11 mouse cellular contexts compared by ENCODE assay signal in the genomic region with DNA sequence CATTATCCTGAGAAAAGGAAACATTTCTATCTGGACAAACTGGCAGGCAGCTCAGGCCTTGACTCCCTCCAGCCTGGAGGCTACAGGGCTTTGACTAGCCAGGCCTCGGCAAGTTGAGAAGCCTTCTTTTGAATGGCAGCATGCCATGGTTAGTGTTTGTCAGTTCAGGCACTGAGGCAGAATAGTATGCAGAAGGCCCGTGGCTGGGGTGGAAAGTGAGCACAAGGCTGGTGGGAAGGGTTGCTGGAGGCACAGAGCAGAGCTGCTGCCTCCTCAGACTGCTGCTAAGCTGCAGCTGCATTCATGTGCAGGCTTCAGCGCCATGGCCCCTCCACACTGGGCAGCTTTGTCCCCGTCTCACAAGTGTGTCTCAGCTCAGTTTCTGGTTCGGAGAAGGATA.
DNase-seq lines count a peak whose midpoint lies in the region; ATAC-seq and TF ChIP-seq lines count a peak whose summit lies in the region.
"Had no signal": no experiment of that assay in that cellular context is flagged by ENCODE, and none has a peak within 500 bp of the region (broad histone marks: within the 10 kb centered on the region; RNA-seq: fewer than 3 reads in every experiment).

No protein-coding gene starts in this region.

- H3K27ac ChIP-seq in hindbrain, embryonic 12.5 days: peak overlapping the region; percentile 58; the same call in 1 of the 2 replicates
- H3K27ac ChIP-seq in hindbrain, embryonic 11.5 days (ENCODE audit: low read depth, low read length): no peak overlapping the region
- no peak overlapping the region for H3K27ac ChIP-seq in hindbrain, postnatal 0 days
- H3K27ac ChIP-seq in thymus, adult 2 months (ENCODE audit: control insufficient read depth, insufficient read depth, low read length): no peak overlapping the region
- H3K27ac ChIP-seq: stomach, postnatal 0 days had no signal

- no peak for TF ChIP-seq POLR2A in thymus, adult 2 months (IDR thresholded peaks at IDR 0.05; ENCODE audit: control insufficient read depth, extremely low read depth, insufficient read depth, low read length, poor library complexity)

- WGBS in hindbrain, embryonic 12.5 days: 34% methylated on average over 5 of the region's 5 CpGs
- 33% methylated on average over 5 of the region's 5 CpGs for WGBS in hindbrain, embryonic 11.5 days
- 39% methylated on average over 5 of the region's 5 CpGs for WGBS in hindbrain, postnatal 0 days
- 90% methylated on average over 5 of the region's 5 CpGs for WGBS in thymus, adult 2 months

- H3K9me3 ChIP-seq in hindbrain, embryonic 12.5 days (replicated peaks): no peaks in the 10 kb centered on the region
- no peaks in the 10 kb centered on the region for H3K9me3 ChIP-seq in hindbrain, embryonic 11.5 days (ENCODE audit: control insufficient read depth, low read length)
- no peaks in the 10 kb centered on the region for H3K9me3 ChIP-seq in hindbrain, postnatal 0 days (ENCODE audit: low read length)

- H3K9ac ChIP-seq in hindbrain, embryonic 12.5 days: no peak overlapping the region
- H3K9ac ChIP-seq in hindbrain, embryonic 11.5 days (ENCODE audit: low read depth, low read length): no peak overlapping the region
- H3K9ac ChIP-seq in hindbrain, postnatal 0 days (replicated peaks; ENCODE audit: low read length): no peak overlapping the region

- peaks cover 11% of the 10 kb centered on the region for H3K4me1 ChIP-seq in hindbrain, embryonic 12.5 days
- no peaks in the 10 kb centered on the region for H3K4me1 ChIP-seq in hindbrain, embryonic 11.5 days (replicated peaks; ENCODE audit: control insufficient read depth, insufficient read depth, low read length)
- H3K4me1 ChIP-seq in hindbrain, postnatal 0 days (ENCODE audit: insufficient read depth, low read length): no peaks in the 10 kb centered on the region
- H3K4me1 ChIP-seq in thymus, adult 2 months (replicated peaks; ENCODE audit: control insufficient read depth, insufficient read depth, low read length): no peaks in the 10 kb centered on the region

- no peak overlapping the region for H3K4me3 ChIP-seq in hindbrain, embryonic 12.5 days
- no peak overlapping the region for H3K4me3 ChIP-seq in hindbrain, embryonic 11.5 days (ENCODE audit: low read depth, low read length)
- H3K4me3 ChIP-seq in hindbrain, postnatal 0 days (ENCODE audit: low read length): no peak overlapping the region
- no peak overlapping the region for H3K4me3 ChIP-seq in thymus, adult 2 months (ENCODE audit: control insufficient read depth, insufficient read depth, low read length)
- H3K4me3 ChIP-seq: myocyte had no signal

- DNase-seq in hindbrain, embryonic 11.5 days (ENCODE audit: low spot score): no peak
- DNase-seq in brain, adult 2 months (ENCODE audit: low read depth, low spot score): peak; percentile 12
- peak; percentile 57 for DNase-seq in hindbrain, postnatal 0 days (ENCODE audit: low spot score)
- peak; percentile 34 to 49 for DNase-seq in layer of hippocampus, postnatal 36 days
- no peak for DNase-seq in spleen, postnatal 10 days (ENCODE audit: low spot score in 2 of 2)
- no peak for DNase-seq in urinary bladder, postnatal 25 days (ENCODE audit: low spot score)
- no peak for DNase-seq in thymus, adult 2 months

- no peaks in the 10 kb centered on the region for H3K36me3 ChIP-seq in hindbrain, embryonic 12.5 days
- no peaks in the 10 kb centered on the region for H3K36me3 ChIP-seq in hindbrain, embryonic 11.5 days (ENCODE audit: control insufficient read depth, insufficient read depth, low read length)
- H3K36me3 ChIP-seq in hindbrain, postnatal 0 days (ENCODE audit: insufficient read depth, low read length): no peaks in the 10 kb centered on the region
- H3K36me3 ChIP-seq in thymus, adult 2 months (ENCODE audit: control insufficient read depth, insufficient read depth, low read length): no peaks in the 10 kb centered on the region

- no peak overlapping the region for H3K4me2 ChIP-seq in hindbrain, embryonic 12.5 days (replicated peaks)
- no peak overlapping the region for H3K4me2 ChIP-seq in hindbrain, embryonic 11.5 days (replicated peaks; ENCODE audit: low read depth, low read length)
- no peak overlapping the region for H3K4me2 ChIP-seq in hindbrain, postnatal 0 days (ENCODE audit: low read depth, low read length)

- H3K27me3 ChIP-seq in hindbrain, embryonic 12.5 days: no peaks in the 10 kb centered on the region
- H3K27me3 ChIP-seq in hindbrain, embryonic 11.5 days (ENCODE audit: control insufficient read depth, insufficient read depth, low read length): no peaks in the 10 kb centered on the region
- H3K27me3 ChIP-seq in hindbrain, postnatal 0 days (ENCODE audit: insufficient read depth, low read length): no peaks in the 10 kb centered on the region
- no peaks in the 10 kb centered on the region for H3K27me3 ChIP-seq in thymus, adult 2 months (ENCODE audit: control insufficient read depth, insufficient read depth, low read length)

- no peak for TF ChIP-seq CTCF in hindbrain, postnatal 0 days (IDR thresholded peaks at IDR 0.05; ENCODE audit: low read depth)
- no peak for TF ChIP-seq CTCF in thymus, adult 2 months (IDR thresholded peaks at IDR 0.05; ENCODE audit: borderline replicate concordance, control insufficient read depth, extremely low read depth, insufficient read depth, low read length, poor library complexity)

- no peak for ATAC-seq in hindbrain, embryonic 12.5 days (ENCODE audit: low FRiP score)
- no peak for ATAC-seq in hindbrain, embryonic 11.5 days (ENCODE audit: low FRiP score)
- peak; percentile 69 for ATAC-seq in hindbrain, postnatal 0 days
- ATAC-seq: CD4-positive, CD25-positive, alpha-beta regulatory T cell, adult 4 months had no signal

Comparison
In these comparisons a context has a peak if more than half of its experiments do, and no peak if none do; other contexts are left out.
1. DNase-seq: peak in brain, adult 2 months (single experiment), hindbrain, postnatal 0 days (single experiment) and layer of hippocampus, postnatal 36 days (2 of 2); none in hindbrain, embryonic 11.5 days (single experiment), spleen, postnatal 10 days (0 of 2), urinary bladder, postnatal 25 days (single experiment) and thymus, adult 2 months (single experiment).